Mouse (Mus musculus) olfactory bulb, adult 2 months (tissue): ENCODE measurements around the gene Slc16a6.

Experiments used
- CTCF ChIP-seq: fragments of 200-500 bp; IDR thresholded peaks from 2 replicates; pipeline ENCODE4 v1.5.1; 2012; ENCODE audit warnings: low read depth, mild to moderate bottlenecking, low read length, moderate library complexity; ENCODE audit not compliant: insufficient read depth
- POLR2A ChIP-seq: fragments of 200-500 bp; IDR thresholded peaks from 2 replicates; pipeline ENCODE4 v1.6.1; 2012; ENCODE audit warnings: mild to moderate bottlenecking, low read depth, low read length, moderate library complexity; ENCODE audit not compliant: insufficient read depth

- TF ChIP-seq CTCF (no peak), POLR2A (no peak)
Observed at GRCm38 (mm10) chr11:109477606-109478380, 4.4 kb upstream of the Slc16a6 start.
